Mouse (Mus musculus) forebrain, embryonic 12.5 days (tissue): ENCODE results near the gene Sh3rf1. TPM values are rescaled to one million over a fixed set of nuclear protein-coding genes. Genes with fewer than 3 reads are reported as not detected.

Experiments
- ATAC-seq: fragments of 200-750 bp; cut with Nextera tagmentation; 2 replicates; pipeline ENCODE4 v1.8.0; 2017; ENCODE audit warnings: moderate TSS enrichment; ENCODE audit not compliant: low FRiP score
- H3K27ac ChIP-seq: fragments of 300-500 bp; sonication (generic); 2 replicates; pipeline ENCODE4 v1.5.1; 2016; ENCODE audit warnings: mild to moderate bottlenecking
- H3K27me3 ChIP-seq: fragments of 300-500 bp; sonication (generic); 2 replicates; pipeline ENCODE4 v1.6.1; 2016; ENCODE audit warnings: mild to moderate bottlenecking
- H3K36me3 ChIP-seq: fragments of 300-500 bp; sonication (generic); replicated peaks from 2 replicates; pipeline ENCODE4 v1.6.1; 2016; ENCODE audit warnings: mild to moderate bottlenecking
- H3K4me1 ChIP-seq: fragments of 300-500 bp; sonication (generic); 2 replicates; pipeline ENCODE4 v1.6.1; 2016
- H3K4me2 ChIP-seq: fragments of 300-500 bp; sonication (generic); 2 replicates; pipeline ENCODE4 v1.6.1; 2016; ENCODE audit warnings: mild to moderate bottlenecking, moderate library complexity
- H3K4me3 ChIP-seq: fragments of 300-500 bp; sonication (generic); replicated peaks from 2 replicates; pipeline ENCODE4 v1.5.1; 2016; ENCODE audit warnings: mild to moderate bottlenecking
- H3K9ac ChIP-seq: fragments of 300-500 bp; sonication (generic); 2 replicates; pipeline ENCODE4 v1.6.1; 2016; ENCODE audit warnings: mild to moderate bottlenecking
- H3K9me3 ChIP-seq: fragments of 300-500 bp; sonication (generic); 2 replicates; pipeline ENCODE4 v1.6.1; 2016
- WGBS: fragments of 180-500 bp; shearing (Covaris S2); methylation state at CpG from one replicate; pipeline ENCODE4 v1.1.7; 2016; 5-methylcytosine and 5-hydroxymethylcytosine counted together
- polyA plus RNA-seq: library from polyadenylated mRNA; unstranded; fragments of >200 nt; fragmentation: Nextera tagmentation; extraction: Ambion mirVana; gene quantifications from 2 replicates; pipeline ENCODE4 v1.2.1, GENCODE M21; 2016

The Sh3rf1 gene
- polyA plus RNA-seq, 1 experiment from 2014 or later = 30.2 TPM

DNA sequence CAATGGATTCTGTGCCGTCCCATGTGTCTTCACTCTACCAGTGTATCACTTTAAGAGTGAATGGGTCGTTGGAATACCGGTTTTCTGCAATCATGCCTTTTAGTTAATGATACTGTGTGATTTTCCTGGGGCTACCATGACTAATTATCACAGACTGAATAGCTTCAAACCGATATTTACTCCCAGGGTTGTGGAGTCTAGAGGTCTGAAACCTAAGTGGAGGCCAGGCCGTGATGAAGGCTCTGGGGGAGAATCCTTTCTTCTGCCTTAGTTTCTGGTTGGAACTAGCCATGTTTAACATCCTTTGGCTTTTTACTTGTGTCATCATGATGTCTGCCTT is 78.3 kb downstream of the Sh3rf1 start:
- Histone ChIP-seq H3K36me3 (no peaks in the 10 kb centered on the region), H3K27me3 (no peaks in the 10 kb centered on the region), H3K4me3 (no peak overlapping the region), H3K9me3 (no peaks in the 10 kb centered on the region), H3K4me2 (no peak overlapping the region), H3K4me1 (peaks cover 21% of the 10 kb centered on the region), H3K9ac (no peak overlapping the region), H3K27ac (peak overlapping the region; percentile 19; the same call in 1 of the 2 replicates)
- WGBS = 51% methylated on average over 5 of the region's 5 CpGs
- ATAC-seq = no peak

DNA sequence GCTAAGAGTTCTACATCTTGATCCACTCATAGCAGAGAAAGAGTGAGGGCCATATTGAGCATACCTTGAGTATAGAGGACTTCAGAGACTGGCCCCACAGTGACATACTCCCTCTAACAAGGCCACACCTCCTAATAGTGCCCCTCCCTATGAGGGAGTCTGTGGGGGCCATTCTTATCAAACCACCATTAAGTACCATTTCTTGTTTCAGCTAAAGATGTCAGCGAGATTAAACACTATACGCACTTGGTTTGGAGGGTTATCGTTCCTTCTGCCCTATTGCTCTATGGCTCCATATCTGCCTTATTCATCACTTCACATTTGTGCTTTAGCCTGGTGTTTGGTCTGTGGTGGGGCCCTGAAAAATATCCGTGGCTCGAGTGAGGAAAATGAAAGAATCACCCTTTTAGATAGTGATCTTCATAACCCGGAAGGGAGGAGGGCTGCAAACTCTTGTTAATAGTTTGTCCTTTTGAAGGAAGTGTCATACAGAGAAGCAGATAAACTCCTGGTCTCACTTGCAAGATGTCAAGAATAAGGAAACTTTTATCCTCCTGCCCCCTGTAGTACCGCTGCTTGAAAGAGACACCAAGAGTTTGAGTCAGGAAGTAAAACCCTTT is 81.9 kb downstream of the Sh3rf1 start:
- WGBS = 90% methylated on average over 7 of the region's 7 CpGs
- no peaks in the 10 kb centered on the region for H3K27me3 ChIP-seq

GRCm38 (mm10) chr8:61306501-61307112 is 82.9 kb downstream of the Sh3rf1 start:
- Histone ChIP-seq H3K9ac (no peak overlapping the region), H3K4me3 (no peak overlapping the region), H3K36me3 (no peaks in the 10 kb centered on the region), H3K9me3 (no peaks in the 10 kb centered on the region), H3K27ac (no peak overlapping the region), H3K4me2 (no peak overlapping the region), H3K4me1 (peaks cover 43% of the 10 kb centered on the region), H3K27me3 (no peaks in the 10 kb centered on the region)
- 82% methylated on average over 4 of the region's 4 CpGs for WGBS
- no peak for ATAC-seq

More for the DNA sequence above, 81.9 kb downstream of the Sh3rf1 start:
- no peaks in the 10 kb centered on the region for H3K9me3 ChIP-seq
- peaks cover 41% of the 10 kb centered on the region for H3K4me1 ChIP-seq
- H3K36me3 ChIP-seq = no peaks in the 10 kb centered on the region
- H3K9ac ChIP-seq = no peak overlapping the region
- no peak overlapping the region for H3K4me3 ChIP-seq
- H3K27ac ChIP-seq = no peak overlapping the region
- ATAC-seq = no peak
- H3K4me2 ChIP-seq = no peak overlapping the region

- Histone ChIP-seq H3K27me3 (no peaks in the 10 kb centered on the region), H3K4me1 (peaks cover 44% of the 10 kb centered on the region), H3K4me2 (peak overlapping the region; percentile 45), H3K4me3 (no peak overlapping the region), H3K36me3 (no peaks in the 10 kb centered on the region), H3K9ac (no peak overlapping the region), H3K9me3 (no peaks in the 10 kb centered on the region), H3K27ac (peak overlapping the region; percentile 80)
- peak; percentile 15; the same call in 1 of the 2 replicates for ATAC-seq
Measured at GRCm38 (mm10) chr8:61308896-61309295, 85.2 kb downstream of the Sh3rf1 start.

DNA sequence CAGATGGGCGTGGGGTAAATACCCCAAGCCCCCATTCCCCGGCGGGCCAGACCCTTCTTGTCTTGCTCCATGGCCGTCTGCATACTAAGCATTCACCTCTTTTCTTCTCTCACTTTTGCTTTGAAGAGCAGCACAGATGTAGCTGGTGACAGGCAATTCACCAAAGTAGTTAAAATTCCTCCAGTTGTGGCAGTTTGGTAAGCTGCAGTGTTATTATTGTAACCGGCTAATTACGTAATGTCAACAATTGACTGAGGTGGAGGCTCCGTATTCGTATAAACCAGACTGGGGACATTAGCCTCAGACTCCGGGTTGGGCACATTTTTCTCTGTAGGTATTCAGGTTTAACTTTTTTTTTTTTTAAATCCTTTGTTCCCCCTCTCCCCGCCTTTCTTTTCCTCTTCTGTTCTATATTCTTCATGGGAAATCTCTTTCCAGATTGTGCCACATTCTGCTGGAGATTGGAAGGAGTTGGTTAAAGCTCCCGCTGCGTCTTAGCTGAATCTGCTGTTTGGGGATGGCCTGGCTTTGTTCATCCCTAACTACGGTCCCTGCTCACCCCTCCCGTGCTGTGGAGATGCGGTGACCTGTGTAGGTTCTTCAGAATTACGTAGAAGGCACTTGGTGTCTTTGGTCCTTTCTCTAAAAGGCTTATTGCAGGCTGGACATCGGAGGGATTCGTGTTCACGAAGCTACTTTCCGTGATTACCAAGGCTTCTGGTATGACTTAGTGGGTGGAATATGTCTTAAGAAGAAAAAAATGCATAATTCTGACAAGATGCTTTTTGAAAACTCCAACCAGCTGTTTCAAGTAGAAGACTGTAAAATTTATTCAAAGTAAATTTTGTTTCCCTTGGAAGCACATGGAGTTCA is 86.1 kb downstream of the Sh3rf1 start:
- H3K4me2 ChIP-seq = peak overlapping the region; percentile 45
- H3K27me3 ChIP-seq = no peaks in the 10 kb centered on the region
- ATAC-seq = peak; percentile 88
- no peaks in the 10 kb centered on the region for H3K36me3 ChIP-seq
- peak overlapping the region; percentile 85 for H3K27ac ChIP-seq
- no peaks in the 10 kb centered on the region for H3K9me3 ChIP-seq
- WGBS = 6% methylated on average over 20 of the region's 20 CpGs
- H3K4me1 ChIP-seq = peaks cover 44% of the 10 kb centered on the region
- H3K4me3 ChIP-seq = peak overlapping the region; percentile 18
- H3K9ac ChIP-seq = peak overlapping the region; percentile 38; the same call in 1 of the 2 replicates

- peak overlapping the region; percentile 85 for H3K27ac ChIP-seq
- peak overlapping the region; percentile 33; the same call in 1 of the 2 replicates for H3K9ac ChIP-seq
- H3K27me3 ChIP-seq = no peaks in the 10 kb centered on the region
- peaks cover 45% of the 10 kb centered on the region for H3K4me1 ChIP-seq
- H3K36me3 ChIP-seq = no peaks in the 10 kb centered on the region
- WGBS = 33% methylated on average over 9 of the region's 9 CpGs
- peak overlapping the region; percentile 45 for H3K4me2 ChIP-seq
- H3K4me3 ChIP-seq = peak overlapping the region; percentile 18; the same call in 1 of the 2 replicates
- no peak for ATAC-seq
- H3K9me3 ChIP-seq = no peaks in the 10 kb centered on the region
Measured at GRCm38 (mm10) chr8:61310403-61310871, 86.8 kb downstream of the Sh3rf1 start.

GRCm38 (mm10) chr8:61313016-61313415 is 89.3 kb downstream of the Sh3rf1 start:
- Histone ChIP-seq H3K4me2 (no peak overlapping the region), H3K27ac (no peak overlapping the region), H3K9ac (no peak overlapping the region), H3K36me3 (no peaks in the 10 kb centered on the region), H3K27me3 (no peaks in the 10 kb centered on the region), H3K4me3 (no peak overlapping the region), H3K4me1 (peaks cover 67% of the 10 kb centered on the region), H3K9me3 (no peaks in the 10 kb centered on the region)
- no peak for ATAC-seq
- 85% methylated on average over 7 of the region's 7 CpGs for WGBS

DNA sequence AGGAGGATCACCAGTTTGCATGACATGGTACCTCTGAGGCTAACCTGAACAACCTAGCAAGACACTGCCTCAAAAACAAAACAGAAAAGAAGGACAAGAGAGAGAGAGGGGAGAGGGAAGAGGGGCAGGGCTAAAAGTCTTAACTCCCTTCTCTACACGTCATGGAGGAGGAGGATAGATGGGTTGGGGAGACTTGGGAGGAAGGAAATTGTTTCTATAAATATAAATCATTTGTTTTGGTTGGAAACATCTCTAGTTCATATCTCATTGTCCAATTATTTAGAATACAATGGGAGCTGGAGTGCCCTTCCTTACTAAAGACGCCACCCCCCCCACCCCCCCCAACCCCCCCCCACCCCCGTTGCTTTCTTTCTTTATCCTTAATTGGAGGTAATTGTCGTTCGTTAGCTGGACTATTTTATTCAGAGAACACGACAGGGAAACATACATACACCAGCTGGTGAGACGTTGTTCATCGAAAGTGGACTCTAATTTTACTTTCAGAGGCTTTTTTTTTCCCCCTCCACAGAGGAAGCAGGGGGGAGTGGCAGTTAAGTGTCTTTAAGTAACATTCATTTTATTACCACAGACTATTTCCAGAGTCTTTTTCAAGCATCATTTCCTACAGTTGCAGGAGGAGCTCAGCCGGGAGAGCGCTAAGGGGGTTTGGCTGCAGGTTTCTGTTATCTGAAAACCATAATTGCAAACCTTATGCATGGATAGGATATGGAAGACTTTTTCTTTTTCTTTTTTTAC is 92.5 kb downstream of the Sh3rf1 start:
- peak; percentile 28 for ATAC-seq
- Histone ChIP-seq H3K36me3 (no peaks in the 10 kb centered on the region), H3K4me2 (no peak overlapping the region), H3K27ac (peak overlapping the region; percentile 38), H3K4me1 (peaks cover 37% of the 10 kb centered on the region), H3K9me3 (no peaks in the 10 kb centered on the region), H3K27me3 (no peaks in the 10 kb centered on the region), H3K9ac (no peak overlapping the region), H3K4me3 (no peak overlapping the region)
- 23% methylated on average over 10 of the region's 10 CpGs for WGBS

DNA sequence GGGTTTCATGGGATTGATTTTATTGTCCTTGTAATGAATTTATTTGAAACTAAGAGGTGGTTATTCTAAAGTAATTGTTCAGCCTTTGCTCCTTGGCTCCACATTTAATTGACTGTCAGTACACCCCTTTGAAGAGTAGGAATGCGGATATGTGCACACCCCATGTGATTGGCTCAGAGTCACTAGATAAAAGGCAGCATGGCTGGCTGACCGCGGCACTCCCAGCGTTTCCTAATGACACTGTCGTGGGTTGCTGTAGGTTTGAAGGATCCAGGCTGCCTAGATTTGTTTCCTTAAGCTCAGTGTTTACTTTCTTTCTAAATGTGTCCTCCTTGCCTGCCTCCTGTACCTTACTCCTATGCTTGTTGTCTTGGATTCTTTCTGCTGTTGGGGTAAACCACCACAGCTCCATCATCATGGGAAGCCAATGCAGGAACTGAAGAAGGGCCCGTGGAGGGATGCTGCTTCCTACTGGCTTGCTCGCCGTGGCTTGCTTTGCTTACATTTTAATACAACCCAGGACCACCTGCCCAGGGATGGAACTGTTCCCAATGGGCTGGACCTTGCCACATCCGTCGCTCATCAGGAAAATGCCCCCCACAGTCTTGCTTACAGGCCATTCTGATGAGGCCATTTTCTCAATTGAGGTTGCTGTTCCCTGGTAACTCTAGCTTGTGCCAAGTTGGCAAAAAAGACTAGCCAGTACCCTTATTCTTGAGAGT is 93.3 kb downstream of the Sh3rf1 start:
- no peak overlapping the region for H3K9ac ChIP-seq
- no peak overlapping the region for H3K4me3 ChIP-seq
- H3K4me1 ChIP-seq = peaks cover 32% of the 10 kb centered on the region
- ATAC-seq = peak; percentile 53; the same call in 1 of the 2 replicates
- peak overlapping the region; percentile 54 for H3K27ac ChIP-seq
- 52% methylated on average over 10 of the region's 10 CpGs for WGBS
- no peak overlapping the region for H3K4me2 ChIP-seq
- no peaks in the 10 kb centered on the region for H3K27me3 ChIP-seq
- no peaks in the 10 kb centered on the region for H3K9me3 ChIP-seq
- no peaks in the 10 kb centered on the region for H3K36me3 ChIP-seq

DNA sequence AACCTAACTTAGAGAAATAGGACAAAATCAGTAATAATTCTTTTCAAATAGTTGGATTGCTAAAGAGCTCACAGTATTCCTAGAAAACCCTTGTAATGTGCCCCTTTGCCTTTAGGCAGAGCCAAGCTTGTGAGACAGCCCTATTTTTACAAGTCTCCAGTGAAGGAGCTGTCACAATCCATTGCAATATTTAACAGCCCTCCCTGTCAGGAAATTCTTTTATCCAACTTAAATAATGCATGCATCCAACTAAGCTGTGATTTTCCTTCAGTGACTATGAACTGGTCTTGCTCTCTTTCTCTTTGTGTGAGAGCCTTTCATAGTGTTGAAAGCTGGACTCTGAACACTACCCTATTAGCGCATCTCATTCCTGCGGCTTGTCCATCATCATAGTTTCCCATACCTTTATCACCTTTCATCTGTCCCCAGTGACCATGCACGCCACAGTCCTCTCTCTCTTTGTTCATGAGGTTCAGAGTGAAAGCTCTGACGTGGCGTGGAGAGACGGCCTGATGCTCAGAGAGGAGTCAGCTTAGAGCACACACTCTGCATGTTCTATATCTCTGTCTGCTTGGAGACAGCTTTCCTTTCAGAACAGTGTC is 94.0 kb downstream of the Sh3rf1 start:
- H3K9ac ChIP-seq = no peak overlapping the region
- ATAC-seq = no peak; the same call in 1 of the 2 replicates
- H3K27ac ChIP-seq = peak overlapping the region; percentile 60
- H3K36me3 ChIP-seq = no peaks in the 10 kb centered on the region
- H3K4me3 ChIP-seq = no peak overlapping the region
- WGBS = 64% methylated on average over 6 of the region's 6 CpGs
- H3K4me2 ChIP-seq = no peak overlapping the region
- H3K4me1 ChIP-seq = peaks cover 32% of the 10 kb centered on the region
- H3K9me3 ChIP-seq = no peaks in the 10 kb centered on the region
- no peaks in the 10 kb centered on the region for H3K27me3 ChIP-seq

DNA sequence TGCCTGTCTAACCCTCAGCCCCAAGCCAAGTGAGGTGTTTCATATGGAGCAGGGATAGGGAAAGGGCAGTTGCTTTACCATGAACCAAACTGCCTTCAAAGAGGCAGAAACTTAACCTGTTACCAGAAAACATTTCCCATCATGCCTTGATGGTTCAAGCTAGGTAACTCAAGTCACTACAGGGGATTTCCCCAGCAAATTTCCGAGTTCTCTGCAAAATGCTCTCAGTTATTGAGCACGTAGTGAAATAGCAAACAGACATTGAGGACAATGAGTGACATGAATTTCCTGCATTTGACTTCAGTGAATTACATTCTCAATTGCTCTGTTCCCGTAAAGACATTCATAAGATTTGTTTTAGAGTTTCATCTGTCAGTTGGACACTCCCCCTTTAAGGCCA is 97.5 kb downstream of the Sh3rf1 start:
- Histone ChIP-seq H3K9me3 (no peaks in the 10 kb centered on the region), H3K9ac (no peak overlapping the region), H3K4me1 (peaks cover 48% of the 10 kb centered on the region), H3K27me3 (no peaks in the 10 kb centered on the region), H3K27ac (no peak overlapping the region), H3K36me3 (no peaks in the 10 kb centered on the region), H3K4me2 (no peak overlapping the region), H3K4me3 (no peak overlapping the region)
- 83% methylated on average over 3 of the region's 3 CpGs for WGBS
- ATAC-seq = no peak
